Mouse (Mus musculus) spleen, postnatal 14 days (tissue): ENCODE results near the gene Sdha.
A peak's percentile ranks its signal among the peaks of the same experiment; 100 is the strongest.

Experiments
- DNase-seq, 2 experiments: peaks; one replicate each; pipeline ENCODE4 v3.0.0; 2021 to 2022; ENCODE audit warnings: low spot score in 2 of 2

The Sdha gene

GRCm38 (mm10) chr13:74349566-74350434 is at the start of gene Sdha, which contains the start of gene Ccdc127:
Gene Sdha, minus strand, starts transcription at chr13:74350280.
Gene Ccdc127, plus strand, starts transcription at chr13:74350309.
- peak; percentile 93 to 95 for DNase-seq

- no peak for DNase-seq
These were observed 49.3 kb upstream of the Sdha start, which contains the start of gene Ftl1-ps1 for GRCm38 (mm10) chr13:74399298-74399839. Gene Ftl1-ps1, plus strand, starts transcription at chr13:74399694.

- DNase-seq = no peak
These were observed 41.1 kb upstream of the Sdha start for GRCm38 (mm10) chr13:74391156-74391555.

- DNase-seq = peak in 1 of 2 experiments; percentile 43
These were observed 40.4 kb upstream of the Sdha start, which contains the start of gene Zfp72 for GRCm38 (mm10) chr13:74390371-74390990. Gene Zfp72, minus strand, starts transcription at chr13:74390836.

- no peak for DNase-seq
These were observed 39.6 kb upstream of the Sdha start for GRCm38 (mm10) chr13:74389730-74390129.

GRCm38 (mm10) chr13:74382289-74382688 is 32.2 kb upstream of the Sdha start:
- DNase-seq = no peak

- DNase-seq = no peak
These were observed 31.6 kb upstream of the Sdha start for GRCm38 (mm10) chr13:74381533-74382276.

GRCm38 (mm10) chr13:74363859-74364235 is 13.8 kb upstream of the Sdha start, which contains the start of gene Lrrc14b:
Gene Lrrc14b, minus strand, starts transcription at chr13:74364005.
- DNase-seq = no peak

- DNase-seq = no peak
These were observed 13.2 kb upstream of the Sdha start for GRCm38 (mm10) chr13:74363176-74363858.

GRCm38 (mm10) chr13:74362218-74362617 is 12.1 kb upstream of the Sdha start:
- DNase-seq = no peak

- DNase-seq = no peak
These were observed 6.4 kb upstream of the Sdha start for GRCm38 (mm10) chr13:74356491-74356890.

- DNase-seq = no peak
These were observed 391 bp upstream of the Sdha start for GRCm38 (mm10) chr13:74350435-74350906.

- DNase-seq = peak in 1 of 2 experiments; percentile 24
These were observed 9.0 kb downstream of the Sdha start for GRCm38 (mm10) chr13:74341036-74341435.

- no peak for DNase-seq
These were observed 20.8 kb downstream of the Sdha start for GRCm38 (mm10) chr13:74329321-74329720.

- peak; percentile 76 to 77 for DNase-seq
These were observed 32.8 kb downstream of the Sdha start, which contains the start of gene Pdcd6 for GRCm38 (mm10) chr13:74317170-74317849. Gene Pdcd6, minus strand, starts transcription at chr13:74317580.

- no peak for DNase-seq
These were observed 33.3 kb downstream of the Sdha start for GRCm38 (mm10) chr13:74316789-74317169.

- DNase-seq = no peak
These were observed 33.7 kb downstream of the Sdha start for GRCm38 (mm10) chr13:74316386-74316785.

GRCm38 (mm10) chr13:74314616-74315015 is 35.5 kb downstream of the Sdha start:
- no peak for DNase-seq

- DNase-seq = no peak
These were observed 44.3 kb downstream of the Sdha start for GRCm38 (mm10) chr13:74305780-74306179.

GRCm38 (mm10) chr13:74305380-74305779 is 44.7 kb downstream of the Sdha start:
- DNase-seq = no peak
